Mouse (Mus musculus) embryonic stem cell, embryonic (primary cell): ENCODE results near the gene Gnaq.
"Not testable (repeated sequence)": the region's sequence is repeated elsewhere in the genome, so short reads cannot be mapped to it uniquely, and the experiment has no call there.

Source experiments
- CTCF ChIA-PET, 4 experiments: fragments of 300-600 bp in 2 of 4; fragments of 350-600 bp in 2 of 4; sonication (Branson Sonifier 250); formaldehyde crosslinking; loops; one replicate each; lab custom pipeline; 2022; ENCODE audit warnings: inconsistent platforms in 2 of 4; lab: Charles Lee
- POLR2A ChIA-PET, 4 experiments: fragments of 300-600 bp in 2 of 4; fragments of 350-600 bp in 2 of 4; sonication (Branson Sonifier 250); formaldehyde crosslinking; loops; one replicate each; lab custom pipeline; 2022; ENCODE audit warnings: antibody characterized with exemption in 4 of 4, inconsistent platforms in 1 of 4; lab: Charles Lee

Gnaq gene

GRCm38 (mm10) chr19:16261631-16262030 lies 129.0 kb downstream of the Gnaq start:
- ChIA-PET POLR2A (interaction anchor here in 1 of 4 experiments (1.1 to 2.2 kb wide), 2 partner anchors 13 to 135 kb away, joined by 3 to 5 read pairs; no protein-coding TSS in a partner anchor), CTCF (interaction anchor here in 1 of 4 experiments (1.1 kb wide), 1 partner anchor 10 kb away, joined by 6 read pairs; no protein-coding TSS in a partner anchor)

GRCm38 (mm10) chr19:16262340-16262739 lies 129.7 kb downstream of the Gnaq start:
- ChIA-PET CTCF (interaction anchor here in 1 of 4 experiments (0.6 kb wide), 1 partner anchor 966 kb away, joined by 3 read pairs; no protein-coding TSS in a partner anchor), POLR2A (interaction anchor here in 1 of 4 experiments (0.8 to 2.2 kb wide), 3 partner anchors 10 to 136 kb away, joined by 3 to 5 read pairs (median 4); no protein-coding TSS in a partner anchor)

- CTCF ChIA-PET, POLR2A ChIA-PET: not testable (repeated sequence)
Observed at GRCm38 (mm10) chr19:16267362-16267761, 134.7 kb downstream of the Gnaq start.

GRCm38 (mm10) chr19:16270236-16270635 lies 137.6 kb downstream of the Gnaq start:
- POLR2A ChIA-PET: no interaction called here
- CTCF ChIA-PET: no interaction called here

GRCm38 (mm10) chr19:16271002-16271401 lies 138.4 kb downstream of the Gnaq start:
- POLR2A ChIA-PET: no interaction called here
- CTCF ChIA-PET: no interaction called here

- ChIA-PET CTCF (interaction anchor here in 2 of 4 experiments (0.6 to 1.2 kb wide), 4 partner anchors 13 to 1883 kb away, joined by 3 to 5 read pairs (median 4); no protein-coding TSS in a partner anchor), POLR2A (interaction anchor here in 1 of 4 experiments (0.9 to 1.1 kb wide), 2 partner anchors 25 to 53 kb away, joined by 3 read pairs; no protein-coding TSS in a partner anchor)
Observed at GRCm38 (mm10) chr19:16273021-16273420, 140.4 kb downstream of the Gnaq start.

GRCm38 (mm10) chr19:16280231-16280630 lies 147.6 kb downstream of the Gnaq start:
- ChIA-PET CTCF (no interaction called here), POLR2A (interaction anchor here in 3 of 4 experiments (0.6 to 1.7 kb wide), 3 partner anchors 20 to 1039 kb away, joined by 3 read pairs; no protein-coding TSS in a partner anchor)

GRCm38 (mm10) chr19:16285051-16286028 lies 152.7 kb downstream of the Gnaq start:
- ChIA-PET POLR2A (no interaction called here), CTCF (no interaction called here)

GRCm38 (mm10) chr19:16286451-16287175 lies 154.0 kb downstream of the Gnaq start:
- CTCF ChIA-PET: no interaction called here

GRCm38 (mm10) chr19:16287307-16287706 lies 154.7 kb downstream of the Gnaq start:
- CTCF ChIA-PET: interaction anchor here in 1 of 4 experiments (0.5 kb wide), 1 partner anchor 10 kb away, joined by 3 read pairs; no protein-coding TSS in a partner anchor

More at GRCm38 (mm10) chr19:16286451-16287175, 154.0 kb downstream of the Gnaq start:
- POLR2A ChIA-PET: interaction anchor here in 1 of 4 experiments (1.9 kb wide), 1 partner anchor 10 kb away, joined by 7 read pairs; no protein-coding TSS in a partner anchor

GRCm38 (mm10) chr19:16287971-16288370 lies 155.3 kb downstream of the Gnaq start:
- ChIA-PET POLR2A (interaction anchor here in 1 of 4 experiments (1.9 kb wide), 1 partner anchor 9 kb away, joined by 7 read pairs; no protein-coding TSS in a partner anchor), CTCF (no interaction called here)

More at GRCm38 (mm10) chr19:16287307-16287706, 154.7 kb downstream of the Gnaq start:
- POLR2A ChIA-PET: interaction anchor here in 1 of 4 experiments (1.9 kb wide), 1 partner anchor 9 kb away, joined by 7 read pairs; no protein-coding TSS in a partner anchor

- ChIA-PET POLR2A (interaction anchor here in 1 of 4 experiments (1.1 to 1.3 kb wide), 2 partner anchors 36 to 43 kb away, joined by 3 to 5 read pairs; no protein-coding TSS in a partner anchor), CTCF (no interaction called here)
Observed at GRCm38 (mm10) chr19:16291088-16291487, 158.5 kb downstream of the Gnaq start.

- ChIA-PET CTCF (interaction anchor here in 1 of 4 experiments (0.6 to 1.0 kb wide), 2 partner anchors 32 to 46 kb away, joined by 3 to 5 read pairs; no protein-coding TSS in a partner anchor), POLR2A (interaction anchor here in 1 of 4 experiments (0.8 kb wide), 1 partner anchor 34 kb away, joined by 3 read pairs; no protein-coding TSS in a partner anchor)
Observed at GRCm38 (mm10) chr19:16292056-16292608, 159.5 kb downstream of the Gnaq start.

- CTCF ChIA-PET: interaction anchor here in 1 of 4 experiments (0.6 to 1.0 kb wide), 2 partner anchors 32 to 46 kb away, joined by 3 to 5 read pairs; no protein-coding TSS in a partner anchor
- POLR2A ChIA-PET: interaction anchor here in 2 of 4 experiments (0.7 to 0.8 kb wide), 3 partner anchors 19 to 805 kb away, joined by 3 read pairs; no protein-coding TSS in a partner anchor
Observed at GRCm38 (mm10) chr19:16292978-16293377, 160.3 kb downstream of the Gnaq start.

- ChIA-PET POLR2A (no interaction called here), CTCF (no interaction called here)
Observed at GRCm38 (mm10) chr19:16300413-16300812, 167.8 kb downstream of the Gnaq start.

GRCm38 (mm10) chr19:16301336-16301735 lies 168.7 kb downstream of the Gnaq start:
- POLR2A ChIA-PET: no interaction called here
- CTCF ChIA-PET: no interaction called here

GRCm38 (mm10) chr19:16309031-16309430 lies 176.4 kb downstream of the Gnaq start:
- ChIA-PET CTCF (interaction anchor here in 1 of 4 experiments (0.5 kb wide), 1 partner anchor 12 kb away, joined by 3 read pairs; no protein-coding TSS in a partner anchor), POLR2A (interaction anchor here in 2 of 4 experiments (0.5 kb wide), 2 partner anchors 12 to 60 kb away, joined by 3 to 5 read pairs; no protein-coding TSS in a partner anchor)
